Mouse (Mus musculus) CD4-positive helper T cell, adult 2 months (primary cell): ENCODE measurements around the gene Elp4.

Experiments
- DNase-seq: peaks from one replicate; pipeline ENCODE4 v3.0.0-alpha.2; 2012; ENCODE audit warnings: low read depth, missing footprints, low spot score

Elp4 gene

DNA sequence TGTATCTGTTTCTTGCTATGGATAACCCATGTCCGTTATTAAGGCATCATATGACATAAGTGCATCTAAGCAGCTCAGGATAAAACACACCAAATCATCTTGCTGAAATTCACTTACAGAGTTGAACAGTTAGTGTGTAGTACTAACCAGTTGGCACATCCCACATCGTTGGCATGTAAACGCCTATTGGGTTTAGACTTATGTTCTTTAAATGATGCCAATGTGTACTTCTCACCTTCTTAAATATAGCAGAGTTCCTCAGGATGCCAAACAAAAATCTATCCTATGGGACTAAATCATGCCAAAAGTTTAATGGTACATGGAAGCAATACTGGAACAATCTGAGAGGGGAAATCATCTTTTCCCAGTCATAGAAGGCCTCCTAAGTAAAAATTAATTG is 173.7 kb downstream of the Elp4 start:
- DNase-seq, result no peak

DNA sequence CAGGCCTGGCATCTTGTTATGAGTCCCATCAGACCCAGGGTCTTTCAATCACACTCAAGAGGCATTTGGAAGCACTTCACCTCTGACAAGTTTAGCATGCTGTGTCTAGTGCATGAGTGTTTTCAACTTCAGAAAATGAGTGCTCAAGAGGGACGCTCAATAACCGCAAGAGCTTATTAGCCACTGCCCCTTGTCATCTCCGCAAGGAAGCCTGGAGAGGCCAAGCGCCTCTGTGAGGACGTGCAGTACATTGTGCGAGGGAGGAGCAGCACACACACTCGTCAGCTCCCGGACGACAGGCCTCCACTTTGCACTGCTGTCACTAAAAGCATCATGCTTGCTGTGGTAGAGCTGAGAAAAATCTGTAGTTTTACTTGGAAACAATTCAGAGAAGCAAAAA is 177.7 kb downstream of the Elp4 start:
- no peak for DNase-seq

- no peak for DNase-seq
Observed at GRCm38 (mm10) chr2:105715409-105716115, 188.8 kb downstream of the Elp4 start.

- DNase-seq, result no peak
Observed at GRCm38 (mm10) chr2:105710511-105710910, 193.9 kb downstream of the Elp4 start.

DNA sequence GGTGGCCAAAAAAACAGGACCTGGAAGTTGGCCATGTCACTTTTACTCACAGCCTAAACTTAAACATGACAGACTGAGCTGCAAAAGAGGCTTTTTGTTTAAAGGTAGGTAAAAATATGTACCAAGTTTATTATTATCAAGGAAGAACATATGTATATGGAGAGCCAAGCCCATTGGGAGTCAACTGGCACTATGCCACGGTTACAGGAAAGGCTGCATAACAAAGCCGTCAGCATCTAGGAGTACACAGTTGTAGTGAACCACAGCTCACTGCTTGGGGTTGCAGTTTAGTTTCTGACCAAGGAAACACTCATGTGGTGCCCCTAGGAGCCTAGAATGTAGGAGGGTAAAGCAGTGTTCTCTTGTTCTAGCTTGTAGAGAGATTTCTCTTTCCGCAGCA is 195.2 kb downstream of the Elp4 start:
- no peak for DNase-seq

GRCm38 (mm10) chr2:105705320-105705719 is 199.0 kb downstream of the Elp4 start:
- DNase-seq, result no peak

DNA sequence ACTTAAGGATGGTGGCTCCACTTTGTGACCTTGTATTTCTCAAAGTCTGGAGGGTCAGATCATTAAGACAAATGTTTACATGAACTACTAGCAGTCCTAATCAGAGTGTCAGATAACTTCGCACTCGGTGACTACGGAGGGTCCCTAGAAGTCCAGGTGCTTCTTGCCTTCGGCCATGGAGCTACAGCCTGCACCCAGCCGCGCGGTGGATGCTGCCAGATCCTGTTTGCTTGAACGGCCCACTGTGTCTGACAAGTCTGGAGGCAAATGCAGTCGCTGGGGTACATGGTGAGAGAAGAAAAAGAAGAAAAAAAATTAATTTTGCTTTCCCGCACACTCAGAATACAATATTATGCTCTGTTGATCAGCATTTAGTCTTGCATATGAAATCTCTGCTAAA is 201.8 kb downstream of the Elp4 start:
- no peak for DNase-seq

DNA sequence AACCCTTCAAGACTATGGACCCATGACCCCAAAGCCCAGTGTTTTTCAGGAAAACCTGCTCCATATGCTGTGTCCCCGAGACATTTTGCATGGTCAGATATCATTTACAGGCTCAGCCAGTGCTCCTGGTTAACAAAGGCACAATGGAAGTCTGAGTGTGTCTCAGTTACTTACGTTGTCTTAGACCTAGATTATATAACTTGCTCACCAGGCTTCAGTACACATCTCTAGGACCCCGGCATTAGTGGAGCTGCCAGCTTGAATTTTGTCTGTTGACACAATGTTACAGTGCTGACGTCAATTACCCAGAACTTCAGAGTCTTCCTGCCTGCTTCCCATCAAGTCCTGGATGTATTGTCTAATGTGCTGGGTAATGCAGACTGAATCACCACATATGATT is 202.6 kb downstream of the Elp4 start:
- no peak for DNase-seq

DNA sequence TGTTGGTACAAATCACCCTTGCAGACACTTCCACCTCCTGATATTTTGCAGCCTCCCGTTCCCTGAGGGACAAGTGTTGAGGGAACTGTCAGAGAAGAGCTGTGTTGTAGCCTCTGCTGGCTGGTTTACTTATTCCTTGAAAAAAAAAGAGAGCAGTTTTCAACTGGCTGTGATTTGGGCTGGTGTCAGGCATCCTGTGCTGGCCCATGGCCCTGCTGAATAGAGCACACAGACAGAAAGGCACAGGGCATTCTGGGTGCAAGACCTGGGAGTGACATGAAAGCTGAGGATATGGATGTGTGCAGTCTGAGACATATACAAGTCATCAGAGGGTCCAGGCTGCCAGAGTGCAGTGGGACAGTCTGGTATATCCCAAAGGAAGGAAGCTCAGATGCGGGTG is 205.7 kb downstream of the Elp4 start:
- DNase-seq, result no peak

DNA sequence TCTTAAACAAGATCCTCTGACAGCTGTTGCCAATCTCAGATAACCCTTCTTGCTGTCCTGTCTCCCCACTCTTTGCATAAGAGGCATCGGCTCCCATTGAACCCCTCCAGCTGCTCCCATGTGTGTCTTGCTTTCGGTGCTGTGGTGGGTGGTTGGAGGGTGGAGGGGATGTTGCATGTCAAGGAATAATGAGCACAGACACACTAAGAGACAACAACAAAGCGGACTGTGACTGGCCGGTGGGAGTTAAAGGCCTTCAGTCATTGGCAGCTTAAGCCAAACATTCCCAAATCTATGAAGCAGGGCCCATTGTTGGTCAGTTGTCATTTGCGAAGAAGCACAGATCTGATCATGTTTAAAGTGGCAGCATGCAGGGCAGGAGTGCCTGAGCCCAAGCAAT is 206.6 kb downstream of the Elp4 start:
- DNase-seq, result no peak

- DNase-seq, result no peak
Observed at GRCm38 (mm10) chr2:105691296-105691695, 213.1 kb downstream of the Elp4 start.

GRCm38 (mm10) chr2:105689771-105690639 is 214.4 kb downstream of the Elp4 start:
- no peak for DNase-seq

DNA sequence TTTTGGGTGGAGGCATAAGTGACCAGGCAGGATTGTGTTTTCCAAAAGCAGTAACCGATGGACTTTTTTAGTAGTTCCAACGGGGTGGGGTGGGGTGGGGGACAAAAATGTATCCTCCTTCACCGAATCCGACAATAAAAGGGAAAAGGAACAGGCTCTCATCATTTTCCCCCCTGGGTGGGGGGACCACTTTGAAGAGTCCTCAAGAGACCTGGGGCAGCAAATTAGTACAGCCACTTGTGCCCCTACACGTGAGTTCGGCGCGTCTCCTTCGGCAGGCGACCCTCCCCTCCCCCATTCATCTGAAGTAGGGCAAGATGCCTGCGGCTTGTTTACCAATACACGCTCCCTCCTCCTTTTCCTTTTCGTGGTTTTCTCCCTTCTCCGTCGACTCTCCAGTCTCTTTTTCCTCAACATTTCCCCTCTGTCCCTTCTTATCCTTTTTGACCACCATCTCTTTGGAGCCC is 215.0 kb downstream of the Elp4 start:
- no peak for DNase-seq

- DNase-seq, result no peak
Observed at GRCm38 (mm10) chr2:105688436-105689303, 215.7 kb downstream of the Elp4 start.

DNA sequence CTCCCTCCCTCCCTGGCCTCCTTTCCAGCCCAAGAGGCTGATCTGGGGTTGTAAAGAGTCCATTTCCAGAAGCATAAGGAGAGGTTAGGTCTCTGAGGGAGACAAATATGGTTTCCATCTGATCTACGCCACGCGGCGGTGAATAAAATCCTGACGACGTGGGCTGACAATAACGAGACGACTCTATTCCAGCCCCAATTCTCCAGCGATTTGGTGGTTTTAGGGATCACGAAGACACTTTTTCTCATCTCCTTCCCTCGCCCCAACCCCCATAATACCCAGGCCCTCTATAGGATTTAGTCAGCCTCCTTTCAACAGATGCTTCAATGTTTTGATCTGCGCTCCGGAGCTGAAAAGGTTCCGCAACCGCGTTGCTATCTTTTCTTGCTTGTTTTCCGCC is 216.4 kb downstream of the Elp4 start:
- DNase-seq, result no peak

- no peak for DNase-seq
Observed at GRCm38 (mm10) chr2:105687317-105687991, 216.9 kb downstream of the Elp4 start.

GRCm38 (mm10) chr2:105686363-105687316 is 217.7 kb downstream of the Elp4 start:
- DNase-seq, result no peak

GRCm38 (mm10) chr2:105685651-105686050 is 218.7 kb downstream of the Elp4 start:
- no peak for DNase-seq

DNA sequence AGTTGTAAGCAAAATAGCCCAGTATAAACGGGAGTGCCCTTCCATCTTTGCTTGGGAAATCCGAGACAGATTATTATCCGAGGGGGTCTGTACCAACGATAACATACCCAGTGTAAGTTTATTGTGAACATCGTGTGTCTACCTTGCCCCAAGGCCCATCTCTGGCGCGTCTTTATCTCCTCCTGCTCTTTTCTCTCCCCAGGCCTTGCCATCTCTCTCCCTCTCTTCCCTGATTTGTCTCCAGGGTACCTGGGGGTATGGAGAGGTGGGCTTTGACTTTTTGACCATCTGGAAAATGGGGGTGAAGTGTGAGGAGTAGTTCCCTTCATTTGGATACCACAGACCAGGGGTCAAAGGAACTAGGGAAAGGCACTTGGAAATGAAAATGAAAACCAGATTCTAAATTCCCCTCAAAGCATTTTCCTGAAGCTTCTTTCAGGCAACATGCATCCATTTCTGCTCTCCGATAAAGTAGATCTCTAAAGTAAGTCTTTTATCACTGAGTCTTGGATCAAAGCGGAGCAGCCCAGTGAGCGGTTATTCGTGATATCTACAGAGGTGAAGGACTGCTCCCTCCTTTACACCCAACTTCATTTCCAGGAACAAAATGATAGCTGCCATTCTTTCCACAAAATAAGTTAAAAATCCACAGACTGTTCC is 219.2 kb downstream of the Elp4 start:
- no peak for DNase-seq
